Comparison of ENCODE assay signal across 8 mouse cellular contexts in the genomic region with DNA sequence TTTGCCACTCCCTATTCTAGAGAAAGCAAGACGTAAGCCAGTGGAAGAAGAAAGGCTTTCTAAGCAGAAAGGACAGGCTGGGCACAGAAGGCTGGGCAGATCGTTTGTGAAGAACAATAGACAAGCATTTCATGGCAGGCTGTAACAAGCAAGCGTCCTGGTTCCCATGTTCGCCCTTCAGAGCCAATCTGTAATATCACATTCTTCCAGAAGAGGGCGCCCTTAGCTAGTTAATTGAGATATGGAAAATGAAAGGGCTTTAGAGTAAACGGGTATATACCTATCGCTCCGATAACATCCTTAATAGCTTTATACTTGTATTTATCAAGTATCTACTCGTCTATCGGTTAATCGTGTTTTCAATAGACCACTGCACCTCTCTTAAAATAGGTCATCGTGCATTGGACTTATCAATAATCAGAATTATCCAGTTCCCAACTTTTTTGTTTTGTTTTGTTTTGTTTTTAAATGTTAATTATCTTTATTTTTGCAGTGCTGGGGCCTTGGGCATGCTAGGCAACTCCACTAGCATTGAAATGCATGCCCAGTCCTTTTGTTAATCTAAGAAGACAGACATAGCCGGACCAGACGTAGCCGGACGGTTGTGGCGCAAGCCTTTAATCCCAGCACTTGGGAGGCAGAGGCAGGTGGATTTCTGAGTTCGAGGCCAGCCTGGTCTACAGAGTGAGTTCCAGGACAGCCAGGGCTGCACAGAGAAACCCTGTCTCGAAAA. TPM values are rescaled to one million over a fixed set of nuclear protein-coding genes. Genes with fewer than 3 reads are reported as not detected.
DNase-seq lines count a peak whose midpoint lies in the region; ATAC-seq and TF ChIP-seq lines count a peak whose summit lies in the region.

No protein-coding gene starts in this region.

- peak; percentile 67 for TF ChIP-seq CTCF in cerebellum, adult 2 months (IDR thresholded peaks at IDR 0.05; ENCODE audit: borderline replicate concordance, insufficient read depth, low read depth, low read length)

- intact Hi-C loops in left cerebral cortex, postnatal 36 days (cut with DNase I), result loop anchor here (5.0 kb wide), 1 partner anchor 111 kb away; no protein-coding TSS in a partner anchor

- H3K27ac ChIP-seq in cerebellum, adult 2 months (ENCODE audit: insufficient read depth, low read length), result no peak overlapping the region

- H3K27me3 ChIP-seq in cerebellum, adult 2 months (ENCODE audit: control insufficient read depth, insufficient read depth, low read length), result no peaks in the 10 kb centered on the region

- DNase-seq in frontal cortex, postnatal 10 days (ENCODE audit: low spot score in 2 of 2), result no peak
- DNase-seq in cerebellum, adult 2 months, result peak; percentile 55 to 67
- DNase-seq in forelimb bud, embryonic 11.5 days (ENCODE audit: low read depth, low spot score), result peak; percentile 86
- DNase-seq in left cerebral cortex, postnatal 36 days (ENCODE audit: low spot score in 2 of 2), result peak; percentile 25 to 61
- peak; percentile 87 for DNase-seq in mesoderm, embryonic 11.5 days (ENCODE audit: low read depth, low spot score)
- peak; percentile 70 for DNase-seq in right cerebral cortex, postnatal 14 days

- 35% methylated on average over 19 of the region's 19 CpGs for WGBS in cerebellum, adult 2 months

- no peak for TF ChIP-seq POLR2A in cerebellum, adult 2 months (IDR thresholded peaks at IDR 0.05; ENCODE audit: borderline replicate concordance, insufficient read depth, low read length)

- no peak overlapping the region for H3K4me3 ChIP-seq in cerebellum, adult 2 months (replicated peaks; ENCODE audit: insufficient read depth, low read depth, low read length)

- peak; percentile 96 for ATAC-seq in frontal cortex, adult (ENCODE audit: low TSS enrichment)
- peak; percentile 49 for ATAC-seq in inflammation-experienced regulatory T-cells, adult 6 months

- no peaks in the 10 kb centered on the region for H3K4me1 ChIP-seq in cerebellum, adult 2 months (ENCODE audit: control insufficient read depth, insufficient read depth, low read length)

RNA-seq across cellular contexts. Expression of gene Rpl24, which starts 15.0 kb away (rescaled TPM):
- 411 and 431 TPM in 2 replicates for polyA plus RNA-seq in cerebellum, adult 2 months (2012; rRNA removed)
- polyA plus RNA-seq in inflammation-experienced regulatory T-cells, adult 6 months (2017; shearing (Covaris generic)), result 1,000 to 10,000 TPM; 1,415 to 2,046 (median 1,545) TPM
- 100 to 1,000 TPM; 384 to 396 TPM for total RNA-seq in left cerebral cortex, postnatal 36 days (2021)

RNA-seq across cellular contexts. Expression of gene Cep97, which starts 16.5 kb away (rescaled TPM):
- 9.9 and 11.5 TPM in 2 replicates for polyA plus RNA-seq in cerebellum, adult 2 months (2012; rRNA removed)
- polyA plus RNA-seq in inflammation-experienced regulatory T-cells, adult 6 months (2017; shearing (Covaris generic)), result 10 to 100 TPM; 21.2 to 26.1 (median 25.2) TPM
- total RNA-seq in left cerebral cortex, postnatal 36 days (2021), result 10 to 100 TPM; 11.3 to 14.7 TPM

RNA-seq across cellular contexts. Expression of gene Zbtb11, which starts 22.6 kb away (rescaled TPM):
- 25.5 and 27.5 TPM in 2 replicates for polyA plus RNA-seq in cerebellum, adult 2 months (2012; rRNA removed)
- polyA plus RNA-seq in inflammation-experienced regulatory T-cells, adult 6 months (2017; shearing (Covaris generic)), result 10 to 100 TPM; 26.6 to 34.4 (median 26.8) TPM
- total RNA-seq in left cerebral cortex, postnatal 36 days (2021), result 10 to 100 TPM; 41.7 to 49.3 TPM

RNA-seq across cellular contexts. Expression of gene Nxpe3, which starts 56.0 kb away (rescaled TPM):
- polyA plus RNA-seq in cerebellum, adult 2 months (2012; rRNA removed), result 11.1 and 13.1 TPM in 2 replicates
- polyA plus RNA-seq in inflammation-experienced regulatory T-cells, adult 6 months (2017; shearing (Covaris generic)), result 10 to 100 TPM; 13.7 to 36.9 (median 22.6) TPM
- total RNA-seq in left cerebral cortex, postnatal 36 days (2021), result 10 to 100 TPM in 1 of 2 experiments, 1 to 10 TPM in 1; 9.9 to 11.4 TPM

Comparison
In these comparisons a context has a peak if more than half of its experiments do, and no peak if none do; other contexts are left out.
1. DNase-seq: peak in cerebellum, adult 2 months (2 of 2), forelimb bud, embryonic 11.5 days (single experiment), left cerebral cortex, postnatal 36 days (2 of 2), mesoderm, embryonic 11.5 days (single experiment) and right cerebral cortex, postnatal 14 days (single experiment); none in frontal cortex, postnatal 10 days (0 of 2).